Mouse (Mus musculus): Measurements from ENCODE around the gene Cpeb4.

- no peak for TF ChIP-seq CTCF (IDR thresholded peaks at IDR 0.05; ENCODE audit: borderline replicate concordance, insufficient read depth, low read depth, low read length)
- no peak for TF ChIP-seq POLR2A (IDR thresholded peaks at IDR 0.05; ENCODE audit: borderline replicate concordance, insufficient read depth, low read length)
Observed at GRCm38 (mm10) chr11:31847469-31847805, 24.6 kb upstream of the Cpeb4 start.
